In genomic region chr7:35754033-35754885, GRCm38 (mm10) we compare ENCODE assay signal across 8 mouse cellular contexts. TPM values are rescaled to one million over a fixed set of nuclear protein-coding genes. Genes with fewer than 3 reads are reported as not detected.
DNase-seq lines count a peak whose midpoint lies in the region; ATAC-seq and TF ChIP-seq lines count a peak whose summit lies in the region.

Gene Dpy19l3 (minus strand): TSS chr7:35754454.

- peak; percentile 96 for DNase-seq in B cell, adult 2 months
- peak; percentile 86 to 87 for DNase-seq in heart, adult 9 months (ENCODE audit: low spot score in 2 of 2)
- DNase-seq in kidney, adult 9 months = peak; percentile 87
- DNase-seq in monocyte, adult 2 months (ENCODE audit: low read depth in 1 of 2, low spot score in 2 of 2) = peak; percentile 30 to 67
- DNase-seq in spleen, postnatal 14 days (ENCODE audit: low spot score in 2 of 2) = peak; percentile 80 to 85

- peak within 1 kb of the TSS; percentile 98 for H3K4me2 ChIP-seq in embryonic facial prominence, embryonic 15.5 days (replicated peaks)
- peak within 1 kb of the TSS; percentile 96 for H3K4me2 ChIP-seq in limb, embryonic 15.5 days

- no peak for TF ChIP-seq POLR2A in bone marrow macrophage, adult 2 months (IDR thresholded peaks at IDR 0.05; ENCODE audit: borderline replicate concordance, low read depth, low read length)

- H3K9ac ChIP-seq in embryonic facial prominence, embryonic 15.5 days = peak within 1 kb of the TSS; percentile 62
- H3K9ac ChIP-seq in limb, embryonic 15.5 days = peak within 1 kb of the TSS; percentile 64

- no peaks in the 10 kb centered on the region for H3K27me3 ChIP-seq in embryonic facial prominence, embryonic 15.5 days
- no peaks in the 10 kb centered on the region for H3K27me3 ChIP-seq in limb, embryonic 15.5 days

- H3K9me3 ChIP-seq in embryonic facial prominence, embryonic 15.5 days (replicated peaks) = no peaks in the 10 kb centered on the region
- H3K9me3 ChIP-seq in limb, embryonic 15.5 days = no peaks in the 10 kb centered on the region

- no peaks in the 10 kb centered on the region for H3K4me1 ChIP-seq in bone marrow macrophage, adult 2 months (ENCODE audit: control insufficient read depth, insufficient read depth, low read length)
- peaks cover 8% of the 10 kb centered on the region; the same call in 1 of the 2 replicates for H3K4me1 ChIP-seq in embryonic facial prominence, embryonic 15.5 days
- H3K4me1 ChIP-seq in limb, embryonic 15.5 days = peaks cover 11% of the 10 kb centered on the region

- WGBS in embryonic facial prominence, embryonic 15.5 days = under 1% methylated on average over 70 of the region's 70 CpGs
- under 1% methylated on average over 70 of the region's 70 CpGs for WGBS in limb, embryonic 15.5 days

- no peak within 1 kb of the TSS for H3K27ac ChIP-seq in bone marrow macrophage, adult 2 months (ENCODE audit: insufficient read depth, low read depth, low read length)
- peak within 1 kb of the TSS; percentile 66; the same call in 1 of the 2 replicates for H3K27ac ChIP-seq in embryonic facial prominence, embryonic 15.5 days (replicated peaks)
- H3K27ac ChIP-seq in limb, embryonic 15.5 days = peak within 1 kb of the TSS; percentile 72

- no peak for TF ChIP-seq CTCF in bone marrow macrophage, adult 2 months (IDR thresholded peaks at IDR 0.05; ENCODE audit: low read depth, low read length)

- H3K36me3 ChIP-seq in embryonic facial prominence, embryonic 15.5 days = peaks cover 10% of the 10 kb centered on the region
- H3K36me3 ChIP-seq in limb, embryonic 15.5 days = peaks cover 21% of the 10 kb centered on the region

- ATAC-seq in embryonic facial prominence, embryonic 15.5 days (ENCODE audit: insufficient number of reproducible peaks, low FRiP score, low TSS enrichment, low read depth) = peak; percentile 98
- peak; percentile 96 for ATAC-seq in limb, embryonic 15.5 days (ENCODE audit: insufficient number of reproducible peaks, low FRiP score, low TSS enrichment, low read depth)

- peak within 1 kb of the TSS; percentile 60 for H3K4me3 ChIP-seq in bone marrow macrophage, adult 2 months (ENCODE audit: insufficient read depth, low read length)
- H3K4me3 ChIP-seq in embryonic facial prominence, embryonic 15.5 days (replicated peaks) = peak within 1 kb of the TSS; percentile 89
- H3K4me3 ChIP-seq in limb, embryonic 15.5 days = peak within 1 kb of the TSS; percentile 86

RNA-seq across cellular contexts. Expression of gene Dpy19l3, which starts in this region (rescaled TPM):
- polyA plus RNA-seq in bone marrow macrophage, adult 2 months (2012; ENCODE audit: insufficient read depth, insufficient read length, missing spikeins) = 1.5 TPM in 2 replicates
- 22.8 and 26.0 TPM in 2 replicates for polyA plus RNA-seq in embryonic facial prominence, embryonic 15.5 days (2015; fragmentation: Nextera tagmentation; extraction: Ambion mirVana)
- 22.0 and 27.8 TPM in 2 replicates for polyA plus RNA-seq in limb, embryonic 15.5 days (2015; fragmentation: Nextera tagmentation; extraction: Ambion mirVana)
